Comparison of ENCODE assay signal across 8 mouse cellular contexts in the genomic region with DNA sequence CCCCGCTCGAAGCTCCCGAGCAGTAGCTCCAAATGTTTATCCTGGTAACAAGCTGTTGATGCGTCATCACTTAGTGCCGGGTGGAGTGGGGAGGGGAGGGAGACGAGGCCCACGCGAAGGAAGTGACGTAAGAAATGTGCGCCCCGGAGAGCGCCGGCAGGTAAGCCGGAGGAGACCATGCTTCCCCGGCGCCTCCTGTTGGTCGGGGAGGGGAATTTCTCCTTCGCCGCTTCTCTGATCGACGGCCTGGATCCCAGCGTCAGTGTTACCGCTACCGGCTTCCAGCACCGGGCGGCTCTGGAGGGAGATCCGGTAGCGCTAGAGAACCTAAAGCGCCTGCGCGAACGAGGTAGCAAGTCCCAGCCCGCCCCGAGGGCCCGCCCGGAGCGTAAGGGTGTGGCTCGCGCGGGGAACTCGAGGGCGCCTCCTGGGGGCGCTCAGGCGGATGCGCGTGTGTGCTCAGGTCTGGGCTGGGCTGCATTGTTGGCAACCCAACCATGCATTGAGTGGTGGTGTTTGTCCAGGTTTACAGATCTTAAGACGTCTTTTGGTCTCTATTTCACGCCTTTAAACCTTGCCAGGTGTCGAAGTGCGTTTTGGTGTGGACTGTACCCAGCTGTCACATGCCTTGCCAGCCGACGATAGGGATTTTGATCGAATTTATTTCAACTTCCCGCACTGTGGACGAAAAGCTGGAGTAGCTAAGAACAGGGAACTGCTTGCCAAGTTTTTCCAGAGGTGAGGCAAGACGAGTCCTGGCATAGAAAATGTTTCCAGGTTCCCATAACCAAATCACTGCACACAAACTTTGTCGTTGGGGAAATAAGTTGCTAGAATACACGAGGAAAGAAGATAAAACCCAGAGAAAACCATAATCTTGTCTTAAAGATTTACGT. TPM values are rescaled to one million over a fixed set of nuclear protein-coding genes. Genes with fewer than 3 reads are reported as not detected.
A peak's percentile ranks its signal among the peaks of the same experiment; 100 is the strongest.
DNase-seq lines count a peak whose midpoint lies in the region; ATAC-seq and TF ChIP-seq lines count a peak whose summit lies in the region.

A gene (plus strand): TSS at position 130 of the 896 bp plus-strand sequence.

- H3K9me3 ChIP-seq in E14TG2a.4 (ENCODE audit: low read length), result no peaks in the 10 kb centered on the region
- H3K9me3 ChIP-seq in forebrain, embryonic 12.5 days, result no peaks in the 10 kb centered on the region
- H3K9me3 ChIP-seq in heart, postnatal 0 days (replicated peaks; ENCODE audit: control insufficient read depth, low read length), result no peaks in the 10 kb centered on the region
- H3K9me3 ChIP-seq in liver, embryonic 16.5 days (replicated peaks; ENCODE audit: control insufficient read depth, low read length), result no peaks in the 10 kb centered on the region
- no peaks in the 10 kb centered on the region for H3K9me3 ChIP-seq in neural tube, embryonic 13.5 days

- TF ChIP-seq CTCF in E14TG2a.4 (conservative IDR thresholded peaks at IDR 0.05; ENCODE audit: low read length), result peak; percentile 56
- TF ChIP-seq CTCF in heart, postnatal 0 days (IDR thresholded peaks at IDR 0.05; ENCODE audit: low read depth), result no peak; the same call in none of the 2 replicates
- peak; percentile 52 for TF ChIP-seq CTCF in testis, adult 2 months (IDR thresholded peaks at IDR 0.05; ENCODE audit: control insufficient read depth, insufficient read depth, insufficient replicate concordance, low read depth, low read length)

- peaks cover 28% of the 10 kb centered on the region for H3K36me3 ChIP-seq in E14TG2a.4 (ENCODE audit: insufficient read depth, low read length)
- H3K36me3 ChIP-seq in forebrain, embryonic 12.5 days (replicated peaks), result no peaks in the 10 kb centered on the region
- peaks cover 13% of the 10 kb centered on the region; the same call in 1 of the 2 replicates for H3K36me3 ChIP-seq in heart, postnatal 0 days (replicated peaks; ENCODE audit: control insufficient read depth, insufficient read depth, low read length)
- H3K36me3 ChIP-seq in liver, embryonic 16.5 days (ENCODE audit: control insufficient read depth, insufficient read depth), result peaks cover 2% of the 10 kb centered on the region; the same call in 1 of the 2 replicates
- peaks cover 11% of the 10 kb centered on the region for H3K36me3 ChIP-seq in neural tube, embryonic 13.5 days
- H3K36me3 ChIP-seq in testis, adult 2 months (ENCODE audit: control insufficient read depth, insufficient read depth, low read length), result peaks cover 2% of the 10 kb centered on the region; the same call in 1 of the 2 replicates

- peak; percentile 73 for TF ChIP-seq POLR2A in testis, adult 2 months (IDR thresholded peaks at IDR 0.05; ENCODE audit: control insufficient read depth, low read depth, low read length)

- peak within 1 kb of the TSS; percentile 89 for H3K4me3 ChIP-seq in E14TG2a.4 (replicated peaks; ENCODE audit: low read length)
- H3K4me3 ChIP-seq in forebrain, embryonic 12.5 days (replicated peaks), result peak within 1 kb of the TSS; percentile 61
- H3K4me3 ChIP-seq in heart, postnatal 0 days (ENCODE audit: low read depth, low read length), result peak within 1 kb of the TSS; percentile 57
- H3K4me3 ChIP-seq in liver, embryonic 16.5 days (ENCODE audit: low read depth, low read length), result peak within 1 kb of the TSS; percentile 87
- peak within 1 kb of the TSS; percentile 62 for H3K4me3 ChIP-seq in neural tube, embryonic 13.5 days
- H3K4me3 ChIP-seq in testis, adult 2 months (ENCODE audit: control insufficient read depth, low read depth, low read length), result peak within 1 kb of the TSS; percentile 86

- peak; percentile 96 for ATAC-seq in forebrain, embryonic 12.5 days (ENCODE audit: low FRiP score)
- peak; percentile 96 for ATAC-seq in heart, postnatal 0 days (ENCODE audit: insufficient read depth, low read depth)
- ATAC-seq in liver, embryonic 16.5 days (ENCODE audit: low read depth), result peak; percentile 95
- ATAC-seq in neural tube, embryonic 13.5 days (ENCODE audit: low read depth), result peak; percentile 96

- H3K9ac ChIP-seq in forebrain, embryonic 12.5 days, result peak within 1 kb of the TSS; percentile 71
- peak within 1 kb of the TSS; percentile 55 for H3K9ac ChIP-seq in heart, postnatal 0 days (replicated peaks; ENCODE audit: low read depth, low read length)
- H3K9ac ChIP-seq in liver, embryonic 16.5 days (ENCODE audit: low read depth, low read length), result peak within 1 kb of the TSS; percentile 90
- peak within 1 kb of the TSS; percentile 81 for H3K9ac ChIP-seq in neural tube, embryonic 13.5 days

- H3K27ac ChIP-seq in forebrain, embryonic 12.5 days, result peak within 1 kb of the TSS; percentile 89
- H3K27ac ChIP-seq in heart, postnatal 0 days (ENCODE audit: low read depth), result peak within 1 kb of the TSS; percentile 88
- H3K27ac ChIP-seq in liver, embryonic 16.5 days (ENCODE audit: low read length), result peak within 1 kb of the TSS; percentile 97
- peak within 1 kb of the TSS; percentile 92 for H3K27ac ChIP-seq in neural tube, embryonic 13.5 days (replicated peaks)
- peak within 1 kb of the TSS; percentile 85 for H3K27ac ChIP-seq in testis, adult 2 months (ENCODE audit: control insufficient read depth, insufficient read depth, low read depth, low read length)

- peak; percentile 82 for TF ChIP-seq EP300 in heart, postnatal 0 days (IDR thresholded peaks at IDR 0.05; ENCODE audit: low read depth)

- peaks cover 20% of the 10 kb centered on the region for H3K4me1 ChIP-seq in E14TG2a.4 (replicated peaks; ENCODE audit: low read depth, low read length)
- peaks cover 13% of the 10 kb centered on the region for H3K4me1 ChIP-seq in forebrain, embryonic 12.5 days
- H3K4me1 ChIP-seq in heart, postnatal 0 days (ENCODE audit: control insufficient read depth, insufficient read depth), result peaks cover 19% of the 10 kb centered on the region
- peaks cover 15% of the 10 kb centered on the region for H3K4me1 ChIP-seq in liver, embryonic 16.5 days (ENCODE audit: control insufficient read depth, low read depth, low read length)
- peaks cover 19% of the 10 kb centered on the region for H3K4me1 ChIP-seq in neural tube, embryonic 13.5 days (replicated peaks)
- H3K4me1 ChIP-seq in testis, adult 2 months (ENCODE audit: control insufficient read depth, insufficient read depth, low read length), result peaks cover 2% of the 10 kb centered on the region; the same call in 1 of the 2 replicates

- DNase-seq in c-Kit-positive CD71-positive TER-119-positive erythroid progenitor cells, embryonic 14.5 days (ENCODE audit: low spot score), result peak; percentile 96
- DNase-seq in heart, postnatal 0 days (ENCODE audit: low spot score), result peak; percentile 99
- peak; percentile 98 for DNase-seq in kidney, postnatal 4 days

- H3K4me2 ChIP-seq in forebrain, embryonic 12.5 days, result peak within 1 kb of the TSS; percentile 69
- peak within 1 kb of the TSS; percentile 76 for H3K4me2 ChIP-seq in heart, postnatal 0 days (ENCODE audit: low read depth, low read length)
- H3K4me2 ChIP-seq in liver, embryonic 16.5 days (ENCODE audit: low read depth, low read length), result peak within 1 kb of the TSS; percentile 89
- H3K4me2 ChIP-seq in neural tube, embryonic 13.5 days, result peak within 1 kb of the TSS; percentile 72

- 5% methylated on average over 59 of the region's 59 CpGs for WGBS in forebrain, embryonic 12.5 days
- 2% methylated on average over 59 of the region's 59 CpGs for WGBS in heart, postnatal 0 days
- whole genome bisulfite sequencing in liver, embryonic 16.5 days (ENCODE audit: insufficient replicate concordance), result 3% methylated on average over 59 of the region's 59 CpGs
- WGBS in neural tube, embryonic 13.5 days, result 5% methylated on average over 59 of the region's 59 CpGs

- no peaks in the 10 kb centered on the region for H3K27me3 ChIP-seq in E14TG2a.4 (ENCODE audit: insufficient read depth, low read length)
- no peaks in the 10 kb centered on the region for H3K27me3 ChIP-seq in forebrain, embryonic 12.5 days
- no peaks in the 10 kb centered on the region for H3K27me3 ChIP-seq in heart, postnatal 0 days (ENCODE audit: control insufficient read depth, insufficient read depth, low read length)
- no peaks in the 10 kb centered on the region for H3K27me3 ChIP-seq in liver, embryonic 16.5 days (ENCODE audit: control insufficient read depth, insufficient read depth, low read depth, low read length)
- H3K27me3 ChIP-seq in neural tube, embryonic 13.5 days, result no peaks in the 10 kb centered on the region
- no peaks in the 10 kb centered on the region for H3K27me3 ChIP-seq in testis, adult 2 months (ENCODE audit: control insufficient read depth, insufficient read depth, low read length)

RNA-seq across cellular contexts. Expression of the gene that starts here (rescaled TPM):
- 10.6 and 11.7 TPM in 2 replicates for polyA plus RNA-seq in forebrain, embryonic 12.5 days (2016; fragmentation: Nextera tagmentation; extraction: Ambion mirVana)
- 7.4 and 10.0 TPM in 2 replicates for total RNA-seq in heart, postnatal 0 days (2014; rRNA removed; ENCODE audit: low replicate concordance)
- 7.9 and 8.1 TPM in 2 replicates for polyA plus RNA-seq in heart, postnatal 0 days (2015; fragmentation: Nextera tagmentation; extraction: Ambion mirVana)
- 7.8 and 7.9 TPM in 2 replicates for polyA plus RNA-seq in liver, embryonic 16.5 days (2015; fragmentation: Nextera tagmentation; extraction: Ambion mirVana)
- 8.9 and 12.9 TPM in 2 replicates for polyA plus RNA-seq in neural tube, embryonic 13.5 days (2015; fragmentation: Nextera tagmentation; extraction: Ambion mirVana)
- 5.3 and 5.8 TPM in 2 replicates for polyA plus RNA-seq in testis, adult 2 months (2012; rRNA removed)

Comparison
In these comparisons a context has a peak if more than half of its experiments do, and no peak if none do; other contexts are left out.
1. Peak in every context shown above with its lines: DNase-seq, ATAC-seq, H3K4me3 ChIP-seq and H3K27ac ChIP-seq.